Mouse (Mus musculus) hindbrain, embryonic 16.5 days (tissue): Measurements from ENCODE around the gene Klhl35. TPM values are rescaled to one million over a fixed set of nuclear protein-coding genes. Genes with fewer than 3 reads are reported as not detected.

Experiments used
- ATAC-seq: fragments of 200-750 bp; cut with Nextera tagmentation; 2 replicates; pipeline ENCODE4 v1.8.0; 2017; ENCODE audit warnings: moderate TSS enrichment, moderate library complexity
- H3K27ac ChIP-seq: fragments of 300-500 bp; sonication (generic); 2 replicates; pipeline ENCODE4 v1.5.1; 2014; ENCODE audit warnings: low read depth, mild to moderate bottlenecking, control low read depth, low read length, moderate library complexity
- H3K27me3 ChIP-seq: fragments of 300-500 bp; sonication (generic); replicated peaks from 2 replicates; pipeline ENCODE4 v1.6.1; 2014; ENCODE audit warnings: low read length; ENCODE audit not compliant: control insufficient read depth, insufficient read depth
- H3K36me3 ChIP-seq: fragments of 300-500 bp; sonication (generic); 2 replicates; pipeline ENCODE4 v1.6.1; 2014; ENCODE audit warnings: mild to moderate bottlenecking, low read length, moderate library complexity, mixed read lengths; ENCODE audit not compliant: control insufficient read depth, insufficient read depth
- H3K4me1 ChIP-seq: fragments of 300-500 bp; sonication (generic); 2 replicates; pipeline ENCODE4 v1.6.1; 2014; ENCODE audit warnings: low read depth, low read length; ENCODE audit not compliant: control insufficient read depth, insufficient read depth
- H3K4me2 ChIP-seq: fragments of 300-500 bp; sonication (generic); 2 replicates; pipeline ENCODE4 v1.6.1; 2014; ENCODE audit warnings: mild to moderate bottlenecking, low read length, control low read depth, moderate library complexity
- H3K4me3 ChIP-seq: fragments of 300-500 bp; sonication (generic); 2 replicates; pipeline ENCODE4 v1.5.1; 2014; ENCODE audit warnings: mild to moderate bottlenecking, low read length, control low read depth, moderate library complexity
- H3K9ac ChIP-seq: fragments of 300-500 bp; sonication (generic); 2 replicates; pipeline ENCODE4 v1.6.1; 2014; ENCODE audit warnings: low read depth, mild to moderate bottlenecking, control low read depth, low read length, moderate library complexity
- H3K9me3 ChIP-seq: fragments of 300-500 bp; sonication (generic); 2 replicates; pipeline ENCODE4 v1.6.1; 2014; ENCODE audit warnings: mild to moderate bottlenecking, low read length, moderate library complexity; ENCODE audit not compliant: control insufficient read depth
- WGBS: fragments of 180-500 bp; shearing (Covaris S2); extraction: QIAGEN DNeasy Blood & Tissue Kit; methylation state at CpG from one replicate; pipeline ENCODE4 v1.1.7; 2014; 5-methylcytosine and 5-hydroxymethylcytosine counted together
- polyA plus RNA-seq: library from polyadenylated mRNA; unstranded; fragments of >200 nt; fragmentation: Nextera tagmentation; extraction: Ambion mirVana; gene quantifications from 2 replicates; pipeline ENCODE4 v1.2.1, GENCODE M21; 2015

Klhl35 gene
- polyA plus RNA-seq, 1 experiment from 2014 or later: 0.54 TPM

DNA sequence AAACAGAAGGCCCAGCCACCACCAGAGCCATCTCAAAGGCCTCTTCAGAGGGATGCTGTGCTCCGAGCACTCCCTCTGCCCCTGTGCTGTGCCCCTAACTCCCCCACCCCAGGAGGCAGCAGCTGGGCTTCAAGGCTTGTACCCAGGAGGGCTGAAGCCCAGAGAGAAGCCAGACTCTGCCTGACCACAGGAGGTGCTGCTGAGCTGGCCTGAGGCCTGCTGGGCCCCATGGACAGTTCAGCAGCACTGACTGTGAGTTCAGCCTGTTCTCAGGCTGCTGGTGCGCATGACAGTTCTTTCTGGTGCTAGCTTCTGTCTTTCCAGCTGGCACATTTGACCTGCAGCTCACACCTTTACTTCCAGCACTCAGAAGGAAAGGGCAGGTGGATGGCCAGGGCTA, 20.0 kb upstream of the Klhl35 start:
- ATAC-seq: no peak
- H3K9ac ChIP-seq: no peak overlapping the region
- H3K4me3 ChIP-seq: no peak overlapping the region
- H3K9me3 ChIP-seq: no peaks in the 10 kb centered on the region
- no peak overlapping the region for H3K4me2 ChIP-seq
- peaks cover 24% of the 10 kb centered on the region for H3K4me1 ChIP-seq
- H3K27me3 ChIP-seq: no peaks in the 10 kb centered on the region
- H3K27ac ChIP-seq: no peak overlapping the region
- WGBS: 71% methylated on average over 2 of the region's 2 CpGs
- H3K36me3 ChIP-seq: peaks cover 4% of the 10 kb centered on the region; the same call in 1 of the 2 replicates

DNA sequence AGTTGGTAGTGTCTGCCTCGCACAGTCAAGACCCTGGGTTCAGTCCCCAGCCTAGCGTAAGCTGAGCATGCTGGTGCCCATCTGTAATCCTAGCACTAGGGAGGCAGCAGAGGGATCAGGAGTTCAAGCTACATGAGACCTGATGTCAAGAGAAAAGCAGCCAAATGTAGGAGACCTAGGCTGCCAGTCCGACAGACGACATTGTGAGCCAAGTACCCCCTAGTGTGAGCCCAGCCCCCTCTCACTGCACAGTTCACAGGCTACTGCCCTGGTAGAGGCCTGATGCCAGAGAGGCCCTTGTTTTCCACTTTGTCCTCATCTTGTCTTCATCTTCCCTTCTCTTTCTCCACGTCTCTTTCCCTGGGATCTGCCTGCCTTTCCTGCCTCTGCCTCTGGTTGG, 18.5 kb upstream of the Klhl35 start:
- no peak overlapping the region for H3K9ac ChIP-seq
- no peaks in the 10 kb centered on the region; the same call in 1 of the 2 replicates for H3K36me3 ChIP-seq
- no peak overlapping the region for H3K4me2 ChIP-seq
- no peaks in the 10 kb centered on the region for H3K9me3 ChIP-seq
- H3K4me1 ChIP-seq: peaks cover 17% of the 10 kb centered on the region
- H3K4me3 ChIP-seq: no peak overlapping the region
- no peak for ATAC-seq
- 50% methylated on average over 5 of the region's 5 CpGs for WGBS
- H3K27me3 ChIP-seq: no peaks in the 10 kb centered on the region
- no peak overlapping the region for H3K27ac ChIP-seq

DNA sequence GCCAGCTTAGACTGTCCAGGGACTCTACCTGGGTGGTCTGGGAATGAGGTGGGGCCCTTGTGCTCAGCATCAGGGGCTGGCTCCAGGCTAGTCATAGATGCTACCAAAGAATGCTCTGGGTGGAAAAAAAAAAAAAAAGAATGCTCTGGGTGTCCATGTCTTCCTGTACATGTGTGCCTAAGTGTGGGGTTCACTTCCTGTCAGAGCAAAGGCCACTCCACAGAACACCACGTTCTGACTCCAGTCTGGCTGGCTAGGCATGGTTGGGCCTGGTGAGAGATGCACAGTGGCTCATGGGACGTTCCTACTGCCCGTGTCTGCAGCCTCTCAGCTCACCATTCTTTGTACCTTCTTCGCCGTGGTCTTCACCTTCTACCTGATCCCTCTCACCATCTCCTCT, 17.2 kb upstream of the Klhl35 start:
- WGBS: 73% methylated on average over 5 of the region's 5 CpGs
- Histone ChIP-seq H3K27me3 (no peaks in the 10 kb centered on the region), H3K36me3 (no peaks in the 10 kb centered on the region; the same call in 1 of the 2 replicates), H3K4me3 (no peak overlapping the region), H3K27ac (no peak overlapping the region), H3K4me2 (no peak overlapping the region), H3K9me3 (no peaks in the 10 kb centered on the region), H3K4me1 (peaks cover 17% of the 10 kb centered on the region), H3K9ac (0 out of 2 replicates have a peak overlapping the region, but pooled peaks have one; percentile 24)
- ATAC-seq: no peak

DNA sequence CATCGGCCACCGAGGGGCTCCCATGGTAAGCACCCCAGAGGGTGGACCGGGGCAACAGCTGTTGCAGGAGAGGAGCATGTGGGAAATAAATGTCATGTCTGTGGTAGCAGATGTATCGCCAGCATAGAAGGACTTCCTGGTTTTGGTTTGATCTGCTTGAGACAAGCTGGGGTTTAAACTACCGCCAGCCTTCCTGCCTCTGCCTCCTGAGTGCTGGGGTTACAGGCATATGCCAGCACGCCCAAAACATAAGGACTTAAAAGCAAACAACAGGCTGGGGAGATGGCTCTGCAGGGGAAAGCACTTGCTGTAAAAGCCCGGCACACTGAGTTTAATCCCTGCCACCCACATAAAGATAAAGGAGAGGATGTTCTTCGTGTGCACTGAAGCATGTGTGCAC, 16.7 kb upstream of the Klhl35 start:
- 37% methylated on average over 8 of the region's 8 CpGs for WGBS
- Histone ChIP-seq H3K27me3 (no peaks in the 10 kb centered on the region), H3K4me3 (no peak overlapping the region), H3K4me2 (no peak overlapping the region), H3K4me1 (peaks cover 17% of the 10 kb centered on the region), H3K27ac (no peak overlapping the region), H3K9me3 (no peaks in the 10 kb centered on the region), H3K36me3 (no peaks in the 10 kb centered on the region; the same call in 1 of the 2 replicates), H3K9ac (0 out of 2 replicates have a peak overlapping the region, but pooled peaks have one; percentile 24)
- ATAC-seq: no peak

DNA sequence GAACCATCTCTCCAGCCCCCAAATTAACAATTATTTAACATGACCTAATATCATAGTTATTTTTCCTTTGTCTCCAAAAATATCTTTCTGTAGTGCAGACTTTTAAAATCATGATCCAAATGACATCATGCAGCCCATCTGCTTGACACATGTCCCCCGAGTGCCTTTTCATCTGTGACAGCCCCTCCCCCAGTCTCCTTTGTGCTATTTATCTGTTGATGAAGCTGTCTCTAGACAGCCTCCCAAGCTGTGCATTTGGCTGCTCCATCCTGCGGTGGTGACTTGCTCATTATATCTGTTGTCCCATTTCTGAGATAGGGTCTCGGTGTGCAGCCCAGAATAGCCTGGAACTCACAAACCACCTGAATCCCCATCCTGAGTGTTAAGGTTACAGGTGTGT, 16.1 kb upstream of the Klhl35 start:
- Histone ChIP-seq H3K9me3 (no peaks in the 10 kb centered on the region), H3K4me3 (no peak overlapping the region), H3K4me2 (no peak overlapping the region), H3K4me1 (peaks cover 17% of the 10 kb centered on the region), H3K27me3 (no peaks in the 10 kb centered on the region), H3K9ac (0 out of 2 replicates have a peak overlapping the region, but pooled peaks have one; percentile 19), H3K27ac (peak overlapping the region; percentile 31), H3K36me3 (no peaks in the 10 kb centered on the region)
- ATAC-seq: no peak
- WGBS: 4% methylated on average over 3 of the region's 3 CpGs

DNA sequence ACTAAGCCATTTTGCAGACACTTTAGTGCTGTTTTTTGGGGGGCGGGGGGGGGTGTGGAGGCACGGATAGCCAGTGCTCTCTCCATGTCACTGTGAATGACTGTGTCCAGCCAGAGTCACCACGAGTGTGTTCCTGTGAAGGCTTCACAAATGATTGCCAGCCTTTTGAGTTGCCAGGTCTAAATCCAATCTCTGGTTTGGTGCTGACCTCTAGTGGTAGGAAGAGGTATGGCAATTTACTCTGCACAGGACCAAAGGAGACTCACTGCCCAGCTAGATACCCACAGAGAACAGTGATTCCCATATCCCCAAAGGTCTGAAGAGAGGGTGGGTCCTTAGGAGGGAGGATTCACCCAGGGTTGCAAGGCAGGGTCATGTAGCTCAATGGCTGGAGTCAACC, 15.1 kb upstream of the Klhl35 start:
- WGBS: 2% methylated on average over 3 of the region's 3 CpGs
- no peaks in the 10 kb centered on the region for H3K36me3 ChIP-seq
- no peak overlapping the region for H3K9ac ChIP-seq
- no peaks in the 10 kb centered on the region for H3K27me3 ChIP-seq
- no peaks in the 10 kb centered on the region for H3K9me3 ChIP-seq
- ATAC-seq: peak; percentile 57
- no peak overlapping the region for H3K4me2 ChIP-seq
- H3K4me3 ChIP-seq: no peak overlapping the region
- peaks cover 17% of the 10 kb centered on the region for H3K4me1 ChIP-seq
- H3K27ac ChIP-seq: no peak overlapping the region; the same call in 1 of the 2 replicates

DNA sequence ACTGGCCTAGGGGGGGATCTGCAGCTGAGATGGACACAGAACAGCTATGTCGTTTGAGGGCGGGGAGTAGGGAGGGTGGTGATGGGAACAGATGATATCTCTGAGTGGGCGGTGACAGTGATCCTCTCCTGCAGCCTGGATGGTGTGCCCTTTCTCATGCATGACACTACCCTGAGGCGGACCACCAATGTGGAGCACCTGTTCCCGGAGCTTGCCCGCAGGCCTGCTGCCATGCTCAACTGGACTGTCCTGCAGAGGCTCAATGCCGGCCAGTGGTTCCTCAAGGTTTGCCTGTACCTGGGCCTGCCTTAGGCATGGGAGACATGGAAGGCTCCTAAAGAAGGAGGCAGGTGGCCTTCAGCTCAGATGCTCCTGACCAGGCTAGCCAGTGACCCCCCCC, 12.9 kb upstream of the Klhl35 start:
- Histone ChIP-seq H3K9me3 (no peaks in the 10 kb centered on the region), H3K9ac (no peak overlapping the region), H3K4me3 (no peak overlapping the region), H3K36me3 (peaks cover 6% of the 10 kb centered on the region; the same call in 1 of the 2 replicates), H3K27ac (no peak overlapping the region), H3K27me3 (no peaks in the 10 kb centered on the region), H3K4me2 (no peak overlapping the region), H3K4me1 (peaks cover 17% of the 10 kb centered on the region)
- 75% methylated on average over 7 of the region's 7 CpGs for WGBS
- ATAC-seq: no peak

DNA sequence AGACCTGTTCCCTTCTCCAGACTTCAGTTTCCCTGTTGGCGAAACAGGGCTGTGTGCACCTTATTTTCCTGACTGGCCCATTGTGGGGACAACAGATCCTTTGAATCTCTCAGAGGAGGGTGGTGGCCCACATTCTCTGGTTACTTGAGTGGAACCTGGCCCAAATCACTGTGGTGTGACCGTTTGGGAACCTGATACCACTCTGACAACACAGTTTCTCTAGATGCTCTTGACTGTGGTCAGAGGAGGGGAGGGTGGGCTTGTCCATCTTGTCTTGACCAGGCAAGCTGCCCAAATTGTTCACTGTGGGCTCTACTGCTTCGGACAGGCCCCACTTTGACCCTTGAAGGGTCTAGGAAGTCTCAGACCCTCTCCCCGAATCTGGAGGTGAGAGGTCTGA, 11.8 kb upstream of the Klhl35 start:
- no peaks in the 10 kb centered on the region for H3K9me3 ChIP-seq
- no peak overlapping the region for H3K4me3 ChIP-seq
- H3K27ac ChIP-seq: no peak overlapping the region
- H3K9ac ChIP-seq: no peak overlapping the region
- no peaks in the 10 kb centered on the region for H3K27me3 ChIP-seq
- H3K4me2 ChIP-seq: no peak overlapping the region
- peaks cover 13% of the 10 kb centered on the region for H3K4me1 ChIP-seq
- 83% methylated on average over 4 of the region's 4 CpGs for WGBS
- peaks cover 6% of the 10 kb centered on the region; the same call in 1 of the 2 replicates for H3K36me3 ChIP-seq
- no peak for ATAC-seq

DNA sequence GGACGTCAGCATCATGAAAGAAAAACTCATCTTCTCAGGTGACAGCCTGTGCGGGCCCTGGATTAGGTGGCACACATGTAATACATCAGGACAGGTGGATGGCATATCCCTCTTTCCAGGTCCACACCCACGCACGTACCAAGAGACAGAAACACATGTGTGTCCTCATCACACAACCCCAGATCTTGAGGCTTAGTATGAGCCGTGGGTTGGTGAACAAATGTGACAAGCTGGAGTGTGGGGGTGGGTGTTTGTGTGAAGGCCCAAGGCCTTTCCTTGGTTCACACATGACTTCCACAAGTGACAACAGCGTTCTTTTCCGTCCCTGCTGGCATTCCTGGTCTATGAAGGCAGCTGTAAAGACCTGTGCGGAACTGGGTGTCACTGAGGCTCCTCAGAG, 7.0 kb upstream of the Klhl35 start:
- Histone ChIP-seq H3K4me1 (no peaks in the 10 kb centered on the region), H3K27me3 (no peaks in the 10 kb centered on the region), H3K4me2 (no peak overlapping the region), H3K36me3 (peaks cover 16% of the 10 kb centered on the region), H3K9me3 (no peaks in the 10 kb centered on the region), H3K4me3 (no peak overlapping the region), H3K9ac (no peak overlapping the region), H3K27ac (no peak overlapping the region)
- WGBS: 90% methylated on average over 8 of the region's 8 CpGs
- no peak for ATAC-seq
